Mouse (Mus musculus) liver, adult 2 months (tissue): ENCODE measurements around the gene Commd1.

Source experiments
- CTCF ChIP-seq: fragments of 200-500 bp; IDR thresholded peaks from 2 replicates; pipeline ENCODE4 v1.5.1; 2011; ENCODE audit warnings: low read depth, low read length, control low read depth
- POLR2A ChIP-seq: fragments of 200-500 bp; IDR thresholded peaks from 2 replicates; pipeline ENCODE4 v1.6.1; 2011; ENCODE audit warnings: low read length, control low read depth; ENCODE audit not compliant: insufficient read depth; ENCODE audit errors: extremely low read depth

DNA sequence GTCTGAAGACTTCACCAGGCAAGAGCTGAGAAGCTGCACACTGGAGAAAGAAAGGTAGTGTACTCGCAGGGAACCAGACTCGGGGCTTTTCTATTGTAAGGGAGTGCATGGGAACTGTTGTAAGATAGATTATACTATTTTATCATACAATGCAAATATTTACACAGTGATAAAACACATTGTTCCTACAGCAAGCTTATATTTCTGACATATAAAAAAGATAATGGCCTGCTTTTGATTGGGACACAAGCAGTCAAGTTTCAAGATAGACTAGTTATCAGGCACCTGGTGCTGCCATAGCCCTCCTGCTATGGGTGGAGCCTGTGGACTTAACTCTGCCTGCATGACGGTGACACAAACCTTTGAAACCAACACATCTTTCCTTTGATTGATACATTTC lies 46.8 kb upstream of the Commd1 start:
- TF ChIP-seq POLR2A (no peak), CTCF (no peak)
